8 mouse cellular contexts compared by ENCODE assay signal in genomic region chr4:155222841-155223593, GRCm38 (mm10). TPM values are rescaled to one million over a fixed set of nuclear protein-coding genes. Genes with fewer than 3 reads are reported as not detected.
DNase-seq lines count a peak whose midpoint lies in the region; ATAC-seq and TF ChIP-seq lines count a peak whose summit lies in the region.

No protein-coding gene starts in this region.

- peak; percentile 86 for DNase-seq in G1E (ENCODE audit: low spot score)
- DNase-seq in cerebellum, adult 18-20 months: peak; percentile 95 to 100
- DNase-seq in forebrain, postnatal 0 days: peak; percentile 99
- DNase-seq in layer of hippocampus, adult 9-10 months (ENCODE audit: low spot score): peak; percentile 99
- peak; percentile 100 for DNase-seq in ovary, postnatal 10 days (ENCODE audit: low spot score)
- DNase-seq in thymus, postnatal 10 days (ENCODE audit: low spot score in 2 of 2): peak; percentile 94 to 99

- H3K9ac ChIP-seq in forebrain, postnatal 0 days: peak overlapping the region; percentile 82
- H3K9ac ChIP-seq in lung, embryonic 16.5 days (ENCODE audit: low read length): peak overlapping the region; percentile 94

- no peak for TF ChIP-seq CTCF in G1E (IDR thresholded peaks at IDR 0.05; ENCODE audit: low read depth, low read length)
- peak; percentile 50 for TF ChIP-seq CTCF in forebrain, postnatal 0 days (IDR thresholded peaks at IDR 0.05; ENCODE audit: low read depth)

- H3K27ac ChIP-seq in forebrain, postnatal 0 days (ENCODE audit: low read depth, low read length): peak overlapping the region; percentile 97
- peak overlapping the region; percentile 97 for H3K27ac ChIP-seq in lung, embryonic 16.5 days (ENCODE audit: low read length)

- peaks cover 29% of the 10 kb centered on the region for H3K36me3 ChIP-seq in G1E (replicated peaks)
- no peaks in the 10 kb centered on the region for H3K36me3 ChIP-seq in forebrain, postnatal 0 days (ENCODE audit: insufficient read depth)
- no peaks in the 10 kb centered on the region for H3K36me3 ChIP-seq in lung, embryonic 16.5 days (ENCODE audit: control insufficient read depth, insufficient read depth, low read length)

- H3K4me3 ChIP-seq in G1E (ENCODE audit: low read depth, low read length): peak overlapping the region; percentile 79
- peak overlapping the region; percentile 79 for H3K4me3 ChIP-seq in forebrain, postnatal 0 days (ENCODE audit: low read depth, low read length)
- peak overlapping the region; percentile 90 for H3K4me3 ChIP-seq in lung, embryonic 16.5 days (ENCODE audit: low read length)

- WGBS in forebrain, postnatal 0 days: under 1% methylated on average over 70 of the region's 116 CpGs
- WGBS in lung, embryonic 16.5 days: 0% methylated on average over 62 of the region's 116 CpGs

- peak overlapping the region; percentile 97 for H3K4me2 ChIP-seq in forebrain, postnatal 0 days (ENCODE audit: low read depth)
- peak overlapping the region; percentile 97 for H3K4me2 ChIP-seq in lung, embryonic 16.5 days (ENCODE audit: low read depth, low read length)

- no peaks in the 10 kb centered on the region for H3K9me3 ChIP-seq in G1E (replicated peaks)
- H3K9me3 ChIP-seq in forebrain, postnatal 0 days (ENCODE audit: low read length): no peaks in the 10 kb centered on the region
- H3K9me3 ChIP-seq in lung, embryonic 16.5 days (ENCODE audit: control insufficient read depth, low read length): no peaks in the 10 kb centered on the region

- peaks cover 73% of the 10 kb centered on the region for H3K4me1 ChIP-seq in G1E (ENCODE audit: insufficient read depth, low read depth, low read length)
- peaks cover 16% of the 10 kb centered on the region for H3K4me1 ChIP-seq in forebrain, postnatal 0 days (ENCODE audit: insufficient read depth)
- H3K4me1 ChIP-seq in lung, embryonic 16.5 days (replicated peaks; ENCODE audit: control insufficient read depth, insufficient read depth, low read length): peaks cover 31% of the 10 kb centered on the region

- H3K27me3 ChIP-seq in G1E (ENCODE audit: insufficient read depth, low read length): peaks cover 43% of the 10 kb centered on the region
- no peaks in the 10 kb centered on the region for H3K27me3 ChIP-seq in forebrain, postnatal 0 days (ENCODE audit: insufficient read depth, low read length)
- H3K27me3 ChIP-seq in lung, embryonic 16.5 days (ENCODE audit: control insufficient read depth, insufficient read depth, low read depth, low read length): no peaks in the 10 kb centered on the region

- ATAC-seq in G1E (ENCODE audit: extremely low read depth, insufficient number of reproducible peaks, low FRiP score, poor library complexity, severe bottlenecking): peak; percentile 72
- ATAC-seq in forebrain, postnatal 0 days: peak; percentile 99
- peak; percentile 83 to 85 for ATAC-seq in hematopoietic stem cell, adult 5-6 weeks (replicated peaks in 1 of 2; ENCODE audit: insufficient read depth in 1 of 2, low FRiP score in 2 of 2, low TSS enrichment in 1 of 2, low read depth in 1 of 2, poor library complexity in 2 of 2, severe bottlenecking in 2 of 2)
- peak; percentile 98 for ATAC-seq in lung, embryonic 16.5 days (ENCODE audit: low read depth)

RNA-seq across cellular contexts. Expression of gene Ski, which starts 0.6 kb away (rescaled TPM):
- total RNA-seq in G1E (2014; fragmentation: Nextera tagmentation): 58.4 and 67.3 TPM in 2 replicates
- total RNA-seq in G1E (2017): 15.3 and 16.9 TPM in 2 replicates
- 40.7 and 42.4 TPM in 2 replicates for polyA plus RNA-seq in G1E (2012)
- 66.9 and 68.7 TPM in 2 replicates for total RNA-seq in forebrain, postnatal 0 days (2014; rRNA removed)
- 11.7 and 12.2 TPM in 2 replicates for polyA plus RNA-seq in forebrain, postnatal 0 days (2015; fragmentation: Nextera tagmentation; extraction: Ambion mirVana)
- total RNA-seq in hematopoietic stem cell, adult 5-6 weeks (2017): 10.5 and 12.5 TPM in 2 replicates
- polyA plus RNA-seq in lung, embryonic 16.5 days (2015; fragmentation: Nextera tagmentation; extraction: Ambion mirVana): 15.8 and 16.7 TPM in 2 replicates

RNA-seq across cellular contexts. Expression of gene Faap20, which starts 26.6 kb away (rescaled TPM):
- total RNA-seq in G1E (2014; fragmentation: Nextera tagmentation): 24.4 and 24.9 TPM in 2 replicates
- total RNA-seq in G1E (2017): 23.5 and 29.3 TPM in 2 replicates
- 43.5 and 45.5 TPM in 2 replicates for polyA plus RNA-seq in G1E (2012)
- 48.7 and 51.8 TPM in 2 replicates for total RNA-seq in forebrain, postnatal 0 days (2014; rRNA removed)
- polyA plus RNA-seq in forebrain, postnatal 0 days (2015; fragmentation: Nextera tagmentation; extraction: Ambion mirVana): 59.9 and 60.7 TPM in 2 replicates
- 16.9 and 27.5 TPM in 2 replicates for total RNA-seq in hematopoietic stem cell, adult 5-6 weeks (2017)
- 78.6 and 79.6 TPM in 2 replicates for polyA plus RNA-seq in lung, embryonic 16.5 days (2015; fragmentation: Nextera tagmentation; extraction: Ambion mirVana)

Comparison
In these comparisons a context has a peak if more than half of its experiments do, and no peak if none do; other contexts are left out.
1. Peak in every context shown above with its lines: DNase-seq, ATAC-seq, H3K4me3 ChIP-seq and H3K27ac ChIP-seq.